Mouse (Mus musculus): Measurements from ENCODE around the gene Gabrb1.
A peak's percentile ranks its signal among the peaks of the same experiment; 100 is the strongest.

Gabrb1 gene

GRCm38 (mm10) chr5:71830342-71830741 is 172.4 kb downstream of the Gabrb1 start:
- no peak for DNase-seq

GRCm38 (mm10) chr5:71842241-71842640 is 184.3 kb downstream of the Gabrb1 start:
- no peak for DNase-seq

- no peak for DNase-seq
Measured at GRCm38 (mm10) chr5:71898214-71898613, 240.3 kb downstream of the Gabrb1 start.

- no peak for DNase-seq
Measured at GRCm38 (mm10) chr5:71903399-71903798, 245.5 kb downstream of the Gabrb1 start.

- DNase-seq, result no peak
Measured at GRCm38 (mm10) chr5:71914028-71914427, 256.1 kb downstream of the Gabrb1 start.

GRCm38 (mm10) chr5:71915711-71916110 is 257.8 kb downstream of the Gabrb1 start:
- DNase-seq, result no peak

GRCm38 (mm10) chr5:71917206-71917605 is 259.3 kb downstream of the Gabrb1 start:
- no peak for DNase-seq

- DNase-seq, result no peak
Measured at GRCm38 (mm10) chr5:71923636-71924035, 265.7 kb downstream of the Gabrb1 start.

- DNase-seq, result no peak
Measured at GRCm38 (mm10) chr5:71926336-71926735, 268.4 kb downstream of the Gabrb1 start.

- no peak for DNase-seq
Measured at GRCm38 (mm10) chr5:71930036-71930435, 272.1 kb downstream of the Gabrb1 start.

- no peak for DNase-seq
Measured at GRCm38 (mm10) chr5:71951398-71951797, 293.5 kb downstream of the Gabrb1 start.

- no peak for DNase-seq
Measured at GRCm38 (mm10) chr5:71955070-71955685, 297.3 kb downstream of the Gabrb1 start.

GRCm38 (mm10) chr5:71964876-71965432 is 307.0 kb downstream of the Gabrb1 start:
- no peak for DNase-seq

GRCm38 (mm10) chr5:71965529-71965928 is 307.6 kb downstream of the Gabrb1 start:
- DNase-seq, result peak in 1 of 2 experiments; percentile 2

- DNase-seq, result no peak
Measured at GRCm38 (mm10) chr5:71970140-71970800, 312.4 kb downstream of the Gabrb1 start.

- DNase-seq, result no peak
Measured at GRCm38 (mm10) chr5:71972831-71973230, 314.9 kb downstream of the Gabrb1 start.

GRCm38 (mm10) chr5:71976133-71976532 is 318.2 kb downstream of the Gabrb1 start:
- no peak for DNase-seq

GRCm38 (mm10) chr5:71976571-71977061 is 318.7 kb downstream of the Gabrb1 start:
- DNase-seq, result peak in 1 of 2 experiments; percentile 2

- no peak for DNase-seq
Measured at GRCm38 (mm10) chr5:71986561-71986960, 328.6 kb downstream of the Gabrb1 start.

- no peak for DNase-seq
Measured at GRCm38 (mm10) chr5:71986983-71987398, 329.1 kb downstream of the Gabrb1 start.

- DNase-seq, result peak; percentile 6 to 33
Measured at GRCm38 (mm10) chr5:71999466-71999865, 341.6 kb downstream of the Gabrb1 start.

GRCm38 (mm10) chr5:72003811-72004435 is 346.0 kb downstream of the Gabrb1 start:
- peak; percentile 48 to 57 for DNase-seq

- no peak for DNase-seq
Measured at GRCm38 (mm10) chr5:72036954-72037353, 379.0 kb downstream of the Gabrb1 start.
